Comparison of ENCODE assay signal across 8 mouse cellular contexts in genomic region chr13:96542901-96543891, GRCm38 (mm10). TPM values are rescaled to one million over a fixed set of nuclear protein-coding genes. Genes with fewer than 3 reads are reported as not detected.
DNase-seq lines count a peak whose midpoint lies in the region; ATAC-seq and TF ChIP-seq lines count a peak whose summit lies in the region.

No protein-coding gene starts in this region.

- peak; percentile 81 for ATAC-seq in forebrain, embryonic 12.5 days (ENCODE audit: low FRiP score)
- peak; percentile 82 for ATAC-seq in hindbrain, embryonic 15.5 days (ENCODE audit: low FRiP score, low read depth)
- ATAC-seq in midbrain, postnatal 0 days (ENCODE audit: low FRiP score) = peak; percentile 81

- H3K9ac ChIP-seq in forebrain, embryonic 12.5 days = peak overlapping the region; percentile 97
- peak overlapping the region; percentile 94 for H3K9ac ChIP-seq in hindbrain, embryonic 15.5 days
- H3K9ac ChIP-seq in midbrain, postnatal 0 days (replicated peaks; ENCODE audit: low read length, poor library complexity, severe bottlenecking) = peak overlapping the region; percentile 97

- peak overlapping the region; percentile 83 for H3K4me3 ChIP-seq in forebrain, embryonic 12.5 days (replicated peaks)
- peak overlapping the region; percentile 97 for H3K4me3 ChIP-seq in hindbrain, embryonic 15.5 days
- H3K4me3 ChIP-seq in midbrain, postnatal 0 days (ENCODE audit: low read depth, low read length) = peak overlapping the region; percentile 97

- no peaks in the 10 kb centered on the region for H3K27me3 ChIP-seq in forebrain, embryonic 12.5 days
- no peaks in the 10 kb centered on the region for H3K27me3 ChIP-seq in hindbrain, embryonic 15.5 days
- H3K27me3 ChIP-seq in midbrain, postnatal 0 days (ENCODE audit: insufficient read depth, low read length) = no peaks in the 10 kb centered on the region

- intact Hi-C loops in left cerebral cortex, postnatal 10 days (cut with DNase I) = no loop called here
- intact Hi-C loops in left cerebral cortex, postnatal 4 days (cut with DNase I) = no loop called here

- WGBS in forebrain, embryonic 12.5 days = under 1% methylated on average over 65 of the region's 73 CpGs
- under 1% methylated on average over 72 of the region's 73 CpGs for WGBS in hindbrain, embryonic 15.5 days
- WGBS in midbrain, postnatal 0 days = under 1% methylated on average over 63 of the region's 73 CpGs

- H3K36me3 ChIP-seq in forebrain, embryonic 12.5 days (replicated peaks) = no peaks in the 10 kb centered on the region
- no peaks in the 10 kb centered on the region for H3K36me3 ChIP-seq in hindbrain, embryonic 15.5 days
- no peaks in the 10 kb centered on the region for H3K36me3 ChIP-seq in midbrain, postnatal 0 days (ENCODE audit: insufficient read depth, low read length)

- H3K9me3 ChIP-seq in forebrain, embryonic 12.5 days = no peaks in the 10 kb centered on the region
- no peaks in the 10 kb centered on the region for H3K9me3 ChIP-seq in hindbrain, embryonic 15.5 days
- H3K9me3 ChIP-seq in midbrain, postnatal 0 days (ENCODE audit: low read length) = no peaks in the 10 kb centered on the region

- no peak for TF ChIP-seq CTCF in midbrain, postnatal 0 days (IDR thresholded peaks at IDR 0.05)

- peaks cover 14% of the 10 kb centered on the region for H3K4me1 ChIP-seq in forebrain, embryonic 12.5 days
- H3K4me1 ChIP-seq in hindbrain, embryonic 15.5 days (replicated peaks) = peaks cover 11% of the 10 kb centered on the region
- H3K4me1 ChIP-seq in midbrain, postnatal 0 days (ENCODE audit: insufficient read depth, low read length) = no peaks in the 10 kb centered on the region

- DNase-seq in left cerebral cortex, postnatal 10 days (ENCODE audit: extremely low spot score in 1 of 2, low spot score in 2 of 2) = peak; percentile 56 to 74
- no peak for DNase-seq in left cerebral cortex, postnatal 4 days
- peak; percentile 10 for DNase-seq in T-cell, adult 2 months (ENCODE audit: low spot score)
- peak; percentile 74 for DNase-seq in liver
- peak; percentile 40 for DNase-seq in midbrain, postnatal 0 days (ENCODE audit: low spot score)
- DNase-seq in urinary bladder, postnatal 14 days (ENCODE audit: low spot score) = peak; percentile 60

- peak overlapping the region; percentile 93 for H3K27ac ChIP-seq in forebrain, embryonic 12.5 days
- H3K27ac ChIP-seq in hindbrain, embryonic 15.5 days (replicated peaks) = peak overlapping the region; percentile 97
- H3K27ac ChIP-seq in midbrain, postnatal 0 days (ENCODE audit: low read depth, low read length) = peak overlapping the region; percentile 95

- H3K4me2 ChIP-seq in forebrain, embryonic 12.5 days = peak overlapping the region; percentile 84
- peak overlapping the region; percentile 80 for H3K4me2 ChIP-seq in hindbrain, embryonic 15.5 days
- peak overlapping the region; percentile 63 for H3K4me2 ChIP-seq in midbrain, postnatal 0 days (ENCODE audit: low read depth, low read length, poor library complexity, severe bottlenecking)

RNA-seq across cellular contexts. Expression of gene Col4a3bp, which starts 0.8 kb away (rescaled TPM):
- 10 to 100 TPM; 57.8 to 63.2 TPM for total RNA-seq in left cerebral cortex, postnatal 10 days (2021)
- total RNA-seq in left cerebral cortex, postnatal 4 days (2021) = 10 to 100 TPM; 50.8 to 51.5 TPM
- polyA plus RNA-seq in forebrain, embryonic 12.5 days (2016; fragmentation: Nextera tagmentation; extraction: Ambion mirVana) = 7.7 and 10.8 TPM in 2 replicates
- 8.4 and 9.1 TPM in 2 replicates for polyA plus RNA-seq in hindbrain, embryonic 15.5 days (2015; fragmentation: Nextera tagmentation; extraction: Ambion mirVana)
- 43.4 and 49.1 TPM in 2 replicates for total RNA-seq in midbrain, postnatal 0 days (2014; rRNA removed)
- 6.3 and 9.6 TPM in 2 replicates for polyA plus RNA-seq in midbrain, postnatal 0 days (2015; fragmentation: Nextera tagmentation; extraction: Ambion mirVana)

RNA-seq across cellular contexts. Expression of gene Polk, which starts 0.8 kb away (rescaled TPM):
- 10 to 100 TPM in 1 of 2 experiments, 1 to 10 TPM in 1; 9.7 to 11.0 TPM for total RNA-seq in left cerebral cortex, postnatal 10 days (2021)
- total RNA-seq in left cerebral cortex, postnatal 4 days (2021) = 1 to 10 TPM; 6.8 to 8.4 TPM
- polyA plus RNA-seq in forebrain, embryonic 12.5 days (2016; fragmentation: Nextera tagmentation; extraction: Ambion mirVana) = 8.4 and 8.5 TPM in 2 replicates
- 6.9 TPM in 2 replicates for polyA plus RNA-seq in hindbrain, embryonic 15.5 days (2015; fragmentation: Nextera tagmentation; extraction: Ambion mirVana)
- 6.2 and 8.2 TPM in 2 replicates for total RNA-seq in midbrain, postnatal 0 days (2014; rRNA removed)
- 4.7 and 5.3 TPM in 2 replicates for polyA plus RNA-seq in midbrain, postnatal 0 days (2015; fragmentation: Nextera tagmentation; extraction: Ambion mirVana)

RNA-seq across cellular contexts. Expression of gene Gm17622, which starts 52.7 kb away (rescaled TPM):
- total RNA-seq in left cerebral cortex, postnatal 10 days (2021) = not detected
- total RNA-seq in left cerebral cortex, postnatal 4 days (2021) = not detected
- polyA plus RNA-seq in forebrain, embryonic 12.5 days (2016; fragmentation: Nextera tagmentation; extraction: Ambion mirVana) = not detected in 2 replicates
- not detected in 2 replicates for polyA plus RNA-seq in hindbrain, embryonic 15.5 days (2015; fragmentation: Nextera tagmentation; extraction: Ambion mirVana)
- not detected in 2 replicates for total RNA-seq in midbrain, postnatal 0 days (2014; rRNA removed)
- not detected in 2 replicates for polyA plus RNA-seq in midbrain, postnatal 0 days (2015; fragmentation: Nextera tagmentation; extraction: Ambion mirVana)
